Mouse (Mus musculus): Measurements from ENCODE around the gene Gm49333.

Gene Gm49333

DNA sequence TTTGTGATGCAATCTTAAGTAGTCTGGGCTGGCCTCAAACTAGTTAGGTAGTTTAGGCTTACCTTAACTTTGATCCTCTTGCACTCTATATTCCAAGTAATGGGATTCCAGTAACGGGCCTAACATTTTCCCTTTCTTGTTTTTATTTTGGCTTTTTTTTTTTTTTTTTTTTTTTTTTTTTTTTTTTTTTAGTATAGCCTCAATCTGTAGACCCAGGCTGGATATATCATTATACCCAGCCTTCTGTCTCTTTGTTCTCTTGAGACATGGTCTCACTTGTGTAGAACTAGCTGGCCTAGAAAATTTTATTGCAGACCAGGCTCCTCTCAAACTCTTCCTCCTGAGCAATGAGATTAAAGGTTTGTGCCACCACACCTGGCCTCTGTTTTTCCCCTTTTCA is 80.2 kb downstream of the Gm49333 start:
- DNase-seq: no peak

DNA sequence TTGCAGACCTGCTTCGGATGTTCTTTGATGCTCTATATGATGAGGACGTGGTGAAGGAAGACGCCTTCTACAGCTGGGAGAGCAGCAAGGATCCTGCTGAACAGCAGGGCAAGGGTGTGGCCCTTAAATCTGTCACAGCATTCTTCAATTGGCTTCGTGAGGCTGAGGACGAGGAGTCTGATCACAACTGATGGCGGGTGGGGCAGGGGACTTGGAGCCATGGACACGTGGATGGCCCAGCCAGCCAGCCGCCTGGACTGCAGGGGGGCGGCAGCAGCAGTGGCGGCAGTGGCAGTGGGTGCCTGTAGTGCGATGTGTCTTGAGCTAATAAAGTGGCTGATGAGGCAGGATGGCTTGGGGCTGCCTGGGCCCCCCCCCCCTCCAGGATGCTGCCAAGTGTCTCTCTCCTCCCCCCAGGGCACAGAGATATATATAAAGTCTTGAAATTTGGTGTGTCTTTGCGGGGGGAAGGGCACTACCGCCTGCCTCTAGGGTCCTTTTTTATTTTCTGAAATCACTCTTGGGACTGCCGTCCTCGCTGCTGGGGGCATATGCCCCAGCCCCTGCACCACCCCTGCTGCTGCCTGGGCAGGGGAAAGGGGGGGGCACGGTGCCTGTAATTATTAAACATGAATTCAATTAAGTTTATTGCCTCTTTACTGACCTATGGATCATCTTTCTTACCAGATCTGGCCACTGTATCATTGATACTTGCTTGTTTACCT is 81.0 kb downstream of the Gm49333 start:
- peak; percentile 39 to 42 for DNase-seq

DNA sequence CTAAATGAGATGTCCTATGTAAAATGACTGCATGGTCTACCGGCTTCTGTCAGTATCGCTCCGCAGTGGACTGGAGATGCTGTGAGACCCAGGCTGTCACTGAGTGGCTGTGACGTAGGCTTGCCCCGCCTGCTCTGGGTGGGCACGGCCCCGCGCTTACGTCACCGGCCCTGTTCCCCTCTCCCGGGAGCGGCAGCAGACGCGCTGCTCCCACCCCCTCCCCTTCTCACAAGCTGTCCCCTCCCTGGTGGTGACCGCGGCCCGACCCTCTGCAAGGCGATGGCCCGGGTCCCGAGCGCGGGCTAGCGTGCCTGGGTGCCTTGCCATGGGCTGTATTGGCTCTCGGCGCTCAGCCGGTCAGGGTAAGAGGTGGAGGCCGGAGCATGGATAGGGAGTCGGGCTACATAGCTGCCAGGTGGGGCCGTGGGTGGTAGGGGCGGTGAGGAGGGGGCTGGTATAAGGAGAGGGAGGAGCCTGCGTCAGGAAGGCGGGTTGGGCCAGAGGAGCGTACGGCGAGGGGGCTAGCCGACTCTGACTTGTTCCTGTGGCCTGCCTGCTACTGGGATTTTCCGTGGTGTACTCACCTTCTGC is 81.8 kb downstream of the Gm49333 start, which contains the start of gene Fam131a:
Fam131a (plus strand) TSS at position 131 of the 591 bp plus-strand sequence.
- peak; percentile 98 to 99 for DNase-seq

DNA sequence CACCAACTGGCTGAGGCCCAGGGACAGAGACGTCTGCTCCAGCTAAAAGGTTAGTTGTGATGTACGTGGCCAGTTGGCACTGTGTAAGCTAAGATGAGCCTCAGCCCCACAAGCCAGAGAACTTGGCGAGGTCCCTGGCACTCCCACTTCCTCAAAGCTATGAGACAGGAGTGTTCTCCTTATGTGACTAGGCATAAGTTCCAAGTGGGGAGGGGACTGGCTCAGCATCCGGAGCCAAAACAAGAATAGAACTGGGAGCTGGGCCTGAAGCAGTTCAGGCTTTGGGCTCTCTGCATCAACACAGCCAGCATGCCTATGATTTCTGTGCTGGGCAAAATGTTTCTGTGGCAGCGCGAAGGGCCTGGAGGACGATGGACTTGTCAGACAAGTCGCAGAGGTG is 83.4 kb downstream of the Gm49333 start:
- DNase-seq: peak; percentile 83 to 88
